Mouse (Mus musculus) spleen, adult 2 months (tissue): ENCODE data around the gene Krt80.

Experiments
- CTCF ChIP-seq: fragments of 200-500 bp; IDR thresholded peaks from 2 replicates; pipeline ENCODE4 v1.5.1; 2011; ENCODE audit warnings: mild to moderate bottlenecking, inconsistent platforms; ENCODE audit not compliant: insufficient read depth, insufficient read length, insufficient replicate concordance; ENCODE audit errors: extremely low read depth
- POLR2A ChIP-seq: fragments of 200-500 bp; IDR thresholded peaks from 2 replicates; pipeline ENCODE4 v1.6.1; 2011; ENCODE audit warnings: low read depth, low read length, inconsistent platforms

DNA sequence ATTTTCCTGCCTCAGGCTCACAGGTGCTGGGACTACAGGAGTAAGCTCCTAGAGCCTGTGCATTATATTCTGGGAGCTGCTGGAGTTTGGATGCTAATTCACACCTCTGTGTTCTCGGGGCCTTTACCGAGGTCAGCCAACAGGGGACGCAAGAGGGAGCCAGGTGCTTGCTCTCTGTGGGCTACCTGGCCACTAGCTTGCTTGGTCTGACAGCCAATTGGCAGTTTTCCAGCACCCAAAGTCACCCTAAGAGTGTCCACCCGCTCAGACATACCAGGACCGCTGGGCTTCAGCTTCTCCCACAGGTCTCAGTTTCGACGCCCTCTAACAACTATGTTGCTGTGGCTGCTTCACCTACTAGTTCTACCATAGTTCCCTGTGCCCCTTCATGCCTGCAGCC, 24.9 kb upstream of the Krt80 start:
- TF ChIP-seq CTCF: no peak
- TF ChIP-seq POLR2A: no peak
